Mouse (Mus musculus): Measurements from ENCODE around the gene Pth2. TPM values are rescaled to one million over a fixed set of nuclear protein-coding genes. Genes with fewer than 3 reads are reported as not detected.

The Pth2 gene
- polyA plus RNA-seq, 1 experiment: not detected

GRCm38 (mm10) chr7:45163735-45164490 lies 16.9 kb upstream of the Pth2 start, which contains the start of gene Slc17a7:
Gene Slc17a7 (plus strand): TSS chr7:45163949.
- no peaks in the 10 kb centered on the region for H3K79me2 ChIP-seq (ENCODE audit: control insufficient read depth, insufficient read depth)
- H3K4me2 ChIP-seq (ENCODE audit: low read depth): peak within 1 kb of the TSS; percentile 27
- H3K27me3 ChIP-seq (ENCODE audit: control insufficient read depth, insufficient read depth, insufficient read length): peaks cover 54% of the 10 kb centered on the region
- H3K4me3 ChIP-seq: no peak within 1 kb of the TSS
- no peaks in the 10 kb centered on the region for H3K36me3 ChIP-seq (ENCODE audit: control insufficient read depth, insufficient read depth)
- no peak for TF ChIP-seq TCF12 (IDR thresholded peaks at IDR 0.05; ENCODE audit: insufficient read depth, poor library complexity, severe bottlenecking)
- no peak within 1 kb of the TSS for H3ac ChIP-seq (ENCODE audit: control insufficient read depth, insufficient read length)

GRCm38 (mm10) chr7:45164833-45165232 lies 16.0 kb upstream of the Pth2 start:
- H3K27me3 ChIP-seq (ENCODE audit: control insufficient read depth, insufficient read depth, insufficient read length): peaks cover 55% of the 10 kb centered on the region
- no peak overlapping the region for H3ac ChIP-seq (ENCODE audit: control insufficient read depth, insufficient read length)
- TF ChIP-seq REST (IDR thresholded peaks at IDR 0.05; ENCODE audit: insufficient read depth, insufficient read length) (no peak), MAX (IDR thresholded peaks at IDR 0.05; ENCODE audit: low read depth) (no peak), TCF3 (IDR thresholded peaks at IDR 0.05; ENCODE audit: insufficient read length, low read depth) (no peak), E2F4 (IDR thresholded peaks at IDR 0.05; ENCODE audit: insufficient read depth) (no peak), CEBPB (IDR thresholded peaks at IDR 0.05; ENCODE audit: insufficient read depth, poor library complexity, severe bottlenecking) (no peak), USF1 (IDR thresholded peaks at IDR 0.05; ENCODE audit: low read depth) (no peak), TCF12 (IDR thresholded peaks at IDR 0.05; ENCODE audit: insufficient read depth, poor library complexity, severe bottlenecking) (no peak), SRF (IDR thresholded peaks at IDR 0.05; ENCODE audit: control insufficient read depth, insufficient read length, low read depth) (no peak), MYOG (IDR thresholded peaks at IDR 0.05; ENCODE audit: control insufficient read depth in 1 of 3, insufficient read depth in 1 of 3, insufficient read length in 2 of 3, low read depth in 2 of 3) (no peak), MYOD1 (IDR thresholded peaks at IDR 0.05; ENCODE audit: control insufficient read depth in 1 of 3, insufficient read length in 2 of 3, low read depth in 2 of 3) (no peak), POLR2AphosphoS2 (IDR thresholded peaks at IDR 0.05; ENCODE audit: insufficient read length, low read depth) (no peak), POLR2A (IDR thresholded peaks at IDR 0.05; ENCODE audit: insufficient read length, low read depth) (no peak)
- H3K4me3 ChIP-seq: no peak overlapping the region
- H3K36me3 ChIP-seq (ENCODE audit: control insufficient read depth, insufficient read depth): no peaks in the 10 kb centered on the region
- H3K79me2 ChIP-seq (ENCODE audit: control insufficient read depth, insufficient read depth): no peaks in the 10 kb centered on the region
- H3K4me2 ChIP-seq (ENCODE audit: low read depth): no peak overlapping the region

GRCm38 (mm10) chr7:45165701-45166100 lies 15.1 kb upstream of the Pth2 start:
- peaks cover 57% of the 10 kb centered on the region for H3K27me3 ChIP-seq (ENCODE audit: control insufficient read depth, insufficient read depth, insufficient read length)
- H3K4me2 ChIP-seq (ENCODE audit: low read depth): no peak overlapping the region
- H3K79me2 ChIP-seq (ENCODE audit: control insufficient read depth, insufficient read depth): no peaks in the 10 kb centered on the region
- H3K36me3 ChIP-seq (ENCODE audit: control insufficient read depth, insufficient read depth): no peaks in the 10 kb centered on the region
- no peak for TF ChIP-seq MYOD1 (IDR thresholded peaks at IDR 0.05; ENCODE audit: control insufficient read depth in 1 of 3, insufficient read length in 2 of 3, low read depth in 2 of 3)
- no peak for TF ChIP-seq CEBPB (IDR thresholded peaks at IDR 0.05; ENCODE audit: insufficient read depth, poor library complexity, severe bottlenecking)
- no peak for TF ChIP-seq TCF3 (IDR thresholded peaks at IDR 0.05; ENCODE audit: insufficient read length, low read depth)
- TF ChIP-seq REST (IDR thresholded peaks at IDR 0.05; ENCODE audit: insufficient read depth, insufficient read length): no peak
- no peak for TF ChIP-seq POLR2A (IDR thresholded peaks at IDR 0.05; ENCODE audit: insufficient read length, low read depth)
- no peak for TF ChIP-seq TCF12 (IDR thresholded peaks at IDR 0.05; ENCODE audit: insufficient read depth, poor library complexity, severe bottlenecking)
- no peak for TF ChIP-seq SRF (IDR thresholded peaks at IDR 0.05; ENCODE audit: control insufficient read depth, insufficient read length, low read depth)
- no peak for TF ChIP-seq POLR2AphosphoS2 (IDR thresholded peaks at IDR 0.05; ENCODE audit: insufficient read length, low read depth)
- no peak for TF ChIP-seq USF1 (IDR thresholded peaks at IDR 0.05; ENCODE audit: low read depth)
- no peak for TF ChIP-seq MAX (IDR thresholded peaks at IDR 0.05; ENCODE audit: low read depth)
- no peak for TF ChIP-seq MYOG (IDR thresholded peaks at IDR 0.05; ENCODE audit: control insufficient read depth in 1 of 3, insufficient read depth in 1 of 3, insufficient read length in 2 of 3, low read depth in 2 of 3)
- TF ChIP-seq E2F4 (IDR thresholded peaks at IDR 0.05; ENCODE audit: insufficient read depth): no peak
- H3ac ChIP-seq (ENCODE audit: control insufficient read depth, insufficient read length): no peak overlapping the region
- H3K4me3 ChIP-seq: no peak overlapping the region

GRCm38 (mm10) chr7:45166950-45167401 lies 13.8 kb upstream of the Pth2 start:
- H3K4me3 ChIP-seq: no peak overlapping the region
- H3K36me3 ChIP-seq (ENCODE audit: control insufficient read depth, insufficient read depth): no peaks in the 10 kb centered on the region
- H3K27me3 ChIP-seq (ENCODE audit: control insufficient read depth, insufficient read depth, insufficient read length): peaks cover 59% of the 10 kb centered on the region
- H3K4me2 ChIP-seq (ENCODE audit: low read depth): no peak overlapping the region
- no peak for TF ChIP-seq USF1 (IDR thresholded peaks at IDR 0.05; ENCODE audit: low read depth)
- no peak for TF ChIP-seq TCF12 (IDR thresholded peaks at IDR 0.05; ENCODE audit: insufficient read depth, poor library complexity, severe bottlenecking)
- no peak for TF ChIP-seq SRF (IDR thresholded peaks at IDR 0.05; ENCODE audit: control insufficient read depth, insufficient read length, low read depth)
- no peak for TF ChIP-seq CEBPB (IDR thresholded peaks at IDR 0.05; ENCODE audit: insufficient read depth, poor library complexity, severe bottlenecking)
- no peak for TF ChIP-seq MYOD1 (IDR thresholded peaks at IDR 0.05; ENCODE audit: control insufficient read depth in 1 of 3, insufficient read length in 2 of 3, low read depth in 2 of 3)
- TF ChIP-seq POLR2A (IDR thresholded peaks at IDR 0.05; ENCODE audit: insufficient read length, low read depth): no peak
- no peak for TF ChIP-seq POLR2AphosphoS2 (IDR thresholded peaks at IDR 0.05; ENCODE audit: insufficient read length, low read depth)
- no peak for TF ChIP-seq MAX (IDR thresholded peaks at IDR 0.05; ENCODE audit: low read depth)
- TF ChIP-seq TCF3 (IDR thresholded peaks at IDR 0.05; ENCODE audit: insufficient read length, low read depth): no peak
- no peaks in the 10 kb centered on the region for H3K79me2 ChIP-seq (ENCODE audit: control insufficient read depth, insufficient read depth)
- no peak overlapping the region for H3ac ChIP-seq (ENCODE audit: control insufficient read depth, insufficient read length)

Data from myocyte (in vitro differentiated cells).